Mouse (Mus musculus) erythroblast, embryonic 14.5 days (primary cell): ENCODE data around the gene Olfr1247.
"Not testable (repeated sequence)": the region's sequence is repeated elsewhere in the genome, so short reads cannot be mapped to it uniquely, and the experiment has no call there.

ENCODE experiments used
- GATA1 ChIP-seq: IDR thresholded peaks from 2 replicates; pipeline ENCODE4 v1.6.1; 2012; ENCODE audit warnings: low read length, inconsistent platforms, mixed read lengths
- TAL1 ChIP-seq: IDR thresholded peaks from 3 replicates; pipeline ENCODE4 v1.6.1; 2012; ENCODE audit warnings: low read length, inconsistent platforms, mixed read lengths

DNA sequence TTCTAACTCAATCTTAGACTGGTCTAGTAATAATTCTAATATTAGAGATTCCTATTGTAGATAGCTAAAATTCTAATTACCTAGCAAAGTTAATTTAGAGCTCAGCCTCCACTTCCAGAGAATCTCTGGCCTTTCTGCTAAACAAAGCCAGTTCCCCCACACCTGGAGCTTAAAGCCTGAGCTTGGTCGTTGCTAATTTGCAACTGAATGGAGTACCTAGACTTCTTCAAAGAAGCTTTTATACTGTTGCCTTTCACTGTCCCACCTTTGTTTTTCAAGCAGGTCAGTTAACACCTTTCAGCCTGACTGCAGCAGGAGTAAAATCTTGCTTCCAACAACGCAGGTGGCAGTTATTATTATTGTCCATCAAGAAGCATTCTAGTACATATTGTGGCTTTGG, 51.2 kb downstream of the Olfr1247 start:
- not testable (repeated sequence) for TF ChIP-seq GATA1, TAL1
